Mouse (Mus musculus): ENCODE data around the gene Lama4.

Gene Lama4

GRCm38 (mm10) chr10:38965075-38965781 lies at the start of gene Lama4:
Gene Lama4 (plus strand): TSS chr10:38965515.
- DNase-seq (ENCODE audit: low read depth, low spot score) = no peak
- Histone ChIP-seq H3K36me3 (ENCODE audit: control insufficient read depth, insufficient read depth, low read length, poor library complexity, severe bottlenecking) (no peaks in the 10 kb centered on the region), H3K27me3 (ENCODE audit: control insufficient read depth, insufficient read depth, low read length, poor library complexity, severe bottlenecking) (no peaks in the 10 kb centered on the region; the same call in 1 of the 2 replicates)

- DNase-seq (ENCODE audit: low read depth, low spot score) = no peak
- Histone ChIP-seq H3K27me3 (ENCODE audit: control insufficient read depth, insufficient read depth, low read length, poor library complexity, severe bottlenecking) (no peaks in the 10 kb centered on the region), H3K36me3 (ENCODE audit: control insufficient read depth, insufficient read depth, low read length, poor library complexity, severe bottlenecking) (no peaks in the 10 kb centered on the region)
Observed at GRCm38 (mm10) chr10:38916027-38916617, 49.2 kb upstream of the Lama4 start.

- Histone ChIP-seq H3K36me3 (ENCODE audit: control insufficient read depth, insufficient read depth, low read length, poor library complexity, severe bottlenecking) (no peaks in the 10 kb centered on the region), H3K27me3 (ENCODE audit: control insufficient read depth, insufficient read depth, low read length, poor library complexity, severe bottlenecking) (no peaks in the 10 kb centered on the region)
- DNase-seq (ENCODE audit: low read depth, low spot score) = no peak
Observed at GRCm38 (mm10) chr10:38928940-38929697, 36.2 kb upstream of the Lama4 start.

DNA sequence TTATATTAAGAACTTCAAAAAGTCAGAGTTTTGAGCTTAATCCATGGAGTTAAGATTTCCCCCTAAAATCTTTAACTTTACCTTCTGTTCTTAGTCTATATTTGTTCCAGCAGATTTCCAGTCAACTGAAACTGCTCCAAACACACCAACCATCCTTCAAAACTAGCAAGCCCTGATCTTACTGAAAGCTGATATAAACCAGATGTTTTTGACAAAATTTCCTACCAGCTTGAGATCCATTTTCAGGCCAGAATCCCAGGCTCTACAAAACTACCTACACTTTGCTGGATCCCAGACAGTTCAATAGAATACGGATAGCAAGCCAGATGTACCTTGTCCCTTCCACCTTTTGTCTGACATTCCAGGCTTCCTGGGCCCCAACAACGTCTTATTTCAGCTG lies 20.6 kb upstream of the Lama4 start:
- Histone ChIP-seq H3K27me3 (ENCODE audit: control insufficient read depth, insufficient read depth, low read length, poor library complexity, severe bottlenecking) (no peaks in the 10 kb centered on the region), H3K36me3 (ENCODE audit: control insufficient read depth, insufficient read depth, low read length, poor library complexity, severe bottlenecking) (no peaks in the 10 kb centered on the region)
- no peak for DNase-seq (ENCODE audit: low read depth, low spot score)

GRCm38 (mm10) chr10:38961920-38962319 lies 3.4 kb upstream of the Lama4 start:
- Histone ChIP-seq H3K36me3 (ENCODE audit: control insufficient read depth, insufficient read depth, low read length, poor library complexity, severe bottlenecking) (no peaks in the 10 kb centered on the region), H3K27me3 (ENCODE audit: control insufficient read depth, insufficient read depth, low read length, poor library complexity, severe bottlenecking) (no peaks in the 10 kb centered on the region; the same call in 1 of the 2 replicates)
- no peak for DNase-seq (ENCODE audit: low read depth, low spot score)

GRCm38 (mm10) chr10:38964719-38965074 lies 618 bp upstream of the Lama4 start:
- no peak for DNase-seq (ENCODE audit: low read depth, low spot score)
- Histone ChIP-seq H3K36me3 (ENCODE audit: control insufficient read depth, insufficient read depth, low read length, poor library complexity, severe bottlenecking) (no peaks in the 10 kb centered on the region), H3K27me3 (ENCODE audit: control insufficient read depth, insufficient read depth, low read length, poor library complexity, severe bottlenecking) (no peaks in the 10 kb centered on the region; the same call in 1 of the 2 replicates)

DNA sequence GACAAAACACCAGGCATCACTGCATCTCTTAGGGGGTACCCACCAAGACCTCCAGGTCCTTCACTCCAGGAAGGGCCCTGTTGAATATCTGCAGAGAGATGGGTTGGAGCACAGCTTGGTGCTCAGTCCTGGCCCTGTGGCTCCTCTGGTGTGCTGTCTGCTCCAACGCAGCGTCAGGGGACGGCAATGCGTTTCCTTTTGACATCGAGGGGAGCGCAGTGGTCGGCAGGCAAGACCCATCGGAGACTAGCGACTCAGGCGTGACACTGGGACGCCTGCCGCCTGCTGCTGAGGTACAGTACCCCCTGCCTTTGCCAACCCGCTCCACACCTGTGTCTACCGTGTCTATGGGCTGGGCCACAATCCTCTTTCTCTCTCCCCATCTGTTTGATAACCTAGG lies 542 bp downstream of the Lama4 start:
- DNase-seq (ENCODE audit: low read depth, low spot score) = no peak
- H3K27me3 ChIP-seq (ENCODE audit: control insufficient read depth, insufficient read depth, low read length, poor library complexity, severe bottlenecking) = no peaks in the 10 kb centered on the region; the same call in 1 of the 2 replicates

DNA sequence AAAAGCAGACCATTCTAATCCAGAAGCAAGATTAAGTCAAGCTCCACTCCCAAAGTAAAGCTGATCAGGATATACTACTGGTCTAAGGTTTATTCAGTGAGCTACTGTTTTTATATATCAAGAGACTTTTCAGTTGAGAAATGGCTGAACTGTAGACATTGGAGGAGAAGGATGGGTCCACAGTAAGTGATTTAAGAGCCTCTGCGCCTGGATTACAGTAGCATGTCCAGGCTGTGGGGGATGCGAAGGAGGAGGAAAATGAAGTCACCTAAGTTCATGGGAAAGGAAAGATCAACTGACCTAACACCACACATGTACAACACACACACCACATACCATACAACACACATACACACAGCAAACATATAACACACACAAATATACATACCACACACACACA lies 1.3 kb downstream of the Lama4 start:
- H3K27me3 ChIP-seq (ENCODE audit: control insufficient read depth, insufficient read depth, low read length, poor library complexity, severe bottlenecking) = no peaks in the 10 kb centered on the region; the same call in 1 of the 2 replicates
- no peak for DNase-seq (ENCODE audit: low read depth, low spot score)
- H3K36me3 ChIP-seq (ENCODE audit: control insufficient read depth, insufficient read depth, low read length, poor library complexity, severe bottlenecking) = no peaks in the 10 kb centered on the region

More for the DNA sequence above, 542 bp downstream of the Lama4 start:
- H3K36me3 ChIP-seq (ENCODE audit: control insufficient read depth, insufficient read depth, low read length, poor library complexity, severe bottlenecking) = no peaks in the 10 kb centered on the region

DNA sequence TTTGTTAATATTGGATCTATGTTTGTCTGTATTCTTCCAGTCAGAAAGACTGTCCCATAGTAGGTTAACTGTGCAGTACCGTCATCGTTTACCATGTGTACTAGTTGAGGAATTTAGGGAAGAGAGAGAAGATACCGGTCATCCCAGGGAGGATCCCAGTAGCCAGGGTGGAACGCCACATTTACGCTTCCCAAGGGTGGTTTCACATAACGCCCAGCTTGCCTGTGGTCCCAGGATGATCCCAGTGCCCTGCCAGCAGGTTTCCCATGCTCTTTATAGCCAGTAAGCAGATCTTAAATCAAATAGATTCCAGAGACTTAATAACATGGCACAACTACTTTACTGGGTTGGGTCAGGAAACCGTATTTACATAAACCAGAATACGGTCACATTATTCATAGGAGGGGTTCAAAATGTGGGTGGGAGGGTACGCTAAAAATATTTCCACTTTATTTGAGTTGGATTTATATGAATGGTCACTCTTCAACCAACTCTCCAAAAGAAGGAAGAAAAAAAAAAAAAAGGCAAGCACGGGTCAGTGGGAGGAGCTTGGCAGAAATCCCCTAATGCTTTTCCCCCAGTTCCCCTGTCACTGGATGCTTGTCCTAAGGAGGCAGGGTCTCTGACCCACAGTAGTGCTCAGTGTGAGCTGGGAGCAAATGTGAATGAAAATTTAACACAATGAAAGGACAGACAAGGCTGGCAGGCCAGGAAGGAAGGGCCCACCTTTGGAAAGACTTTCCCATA lies 3.2 kb downstream of the Lama4 start:
- no peak for DNase-seq (ENCODE audit: low read depth, low spot score)
- Histone ChIP-seq H3K27me3 (ENCODE audit: control insufficient read depth, insufficient read depth, low read length, poor library complexity, severe bottlenecking) (no peaks in the 10 kb centered on the region; the same call in 1 of the 2 replicates), H3K36me3 (ENCODE audit: control insufficient read depth, insufficient read depth, low read length, poor library complexity, severe bottlenecking) (no peaks in the 10 kb centered on the region)

DNA sequence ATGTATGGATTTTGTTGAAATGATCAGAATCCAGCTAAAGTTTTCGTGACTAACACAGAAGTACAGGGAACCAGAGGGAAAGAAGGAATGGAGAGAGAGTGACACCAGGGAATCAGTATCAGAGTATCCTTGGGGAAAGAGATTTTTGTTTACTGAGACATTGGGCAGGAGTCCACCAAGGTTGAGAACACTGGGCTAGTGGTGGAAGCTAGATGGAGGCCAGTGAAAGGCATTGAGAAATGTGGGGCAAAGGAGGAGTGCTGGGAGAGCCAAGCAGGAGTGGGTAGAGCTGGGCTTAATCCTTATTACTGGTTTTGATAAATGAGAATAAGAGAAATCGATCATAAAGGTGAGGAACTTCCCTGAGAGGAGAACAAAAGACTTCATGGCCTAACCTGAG lies 4.2 kb downstream of the Lama4 start:
- Histone ChIP-seq H3K36me3 (ENCODE audit: control insufficient read depth, insufficient read depth, low read length, poor library complexity, severe bottlenecking) (no peaks in the 10 kb centered on the region), H3K27me3 (ENCODE audit: control insufficient read depth, insufficient read depth, low read length, poor library complexity, severe bottlenecking) (no peaks in the 10 kb centered on the region; the same call in 1 of the 2 replicates)
- no peak for DNase-seq (ENCODE audit: low read depth, low spot score)

- no peak for DNase-seq (ENCODE audit: low read depth, low spot score)
- no peaks in the 10 kb centered on the region; the same call in 1 of the 2 replicates for H3K27me3 ChIP-seq (ENCODE audit: control insufficient read depth, insufficient read depth, low read length, poor library complexity, severe bottlenecking)
- no peaks in the 10 kb centered on the region for H3K36me3 ChIP-seq (ENCODE audit: control insufficient read depth, insufficient read depth, low read length, poor library complexity, severe bottlenecking)
Observed at GRCm38 (mm10) chr10:38969975-38970374, 4.7 kb downstream of the Lama4 start.

- H3K27me3 ChIP-seq (ENCODE audit: control insufficient read depth, insufficient read depth, low read length, poor library complexity, severe bottlenecking) = no peaks in the 10 kb centered on the region
- DNase-seq (ENCODE audit: low read depth, low spot score) = no peak
- no peaks in the 10 kb centered on the region for H3K36me3 ChIP-seq (ENCODE audit: control insufficient read depth, insufficient read depth, low read length, poor library complexity, severe bottlenecking)
Observed at GRCm38 (mm10) chr10:38972221-38972946, 7.1 kb downstream of the Lama4 start.

- Histone ChIP-seq H3K36me3 (ENCODE audit: control insufficient read depth, insufficient read depth, low read length, poor library complexity, severe bottlenecking) (no peaks in the 10 kb centered on the region), H3K27me3 (ENCODE audit: control insufficient read depth, insufficient read depth, low read length, poor library complexity, severe bottlenecking) (no peaks in the 10 kb centered on the region)
- DNase-seq (ENCODE audit: low read depth, low spot score) = no peak
Observed at GRCm38 (mm10) chr10:38973016-38973415, 7.7 kb downstream of the Lama4 start.

- DNase-seq (ENCODE audit: low read depth, low spot score) = no peak
- H3K27me3 ChIP-seq (ENCODE audit: control insufficient read depth, insufficient read depth, low read length, poor library complexity, severe bottlenecking) = no peaks in the 10 kb centered on the region
- H3K36me3 ChIP-seq (ENCODE audit: control insufficient read depth, insufficient read depth, low read length, poor library complexity, severe bottlenecking) = no peaks in the 10 kb centered on the region
Observed at GRCm38 (mm10) chr10:38978195-38978594, 12.9 kb downstream of the Lama4 start.
